Comparison of ENCODE assay signal across 11 mouse cellular contexts in genomic region chr7:100815900-100816570, GRCm38 (mm10). TPM values are rescaled to one million over a fixed set of nuclear protein-coding genes. Genes with fewer than 3 reads are reported as not detected.
A peak's percentile ranks its signal among the peaks of the same experiment; 100 is the strongest.
DNase-seq lines count a peak whose midpoint lies in the region; ATAC-seq lines count a peak whose summit lies in the region.
"Had no signal": no experiment of that assay in that cellular context is flagged by ENCODE, and none has a peak within 500 bp of the region (broad histone marks: within the 10 kb centered on the region; RNA-seq: fewer than 3 reads in every experiment).

No protein-coding gene starts in this region.

- WGBS in forebrain, embryonic 15.5 days: 23% methylated on average over 8 of the region's 8 CpGs
- WGBS in midbrain, embryonic 10.5 days: 53% methylated on average over 8 of the region's 8 CpGs

- ATAC-seq in forebrain, embryonic 15.5 days (replicated peaks): peak; percentile 71

- no peaks in the 10 kb centered on the region for H3K9me3 ChIP-seq in forebrain, embryonic 15.5 days
- no peaks in the 10 kb centered on the region for H3K9me3 ChIP-seq in midbrain, embryonic 10.5 days (replicated peaks)
- H3K9me3 ChIP-seq: embryonic facial prominence, embryonic 15.5 days; limb, embryonic 13.5 days; stomach, embryonic 15.5 days had no signal

- H3K36me3 ChIP-seq in forebrain, embryonic 15.5 days: no peaks in the 10 kb centered on the region; the same call in 1 of the 2 replicates
- H3K36me3 ChIP-seq in midbrain, embryonic 10.5 days: 0 out of 2 replicates have a peak, but pooled peaks cover 7% of the 10 kb centered on the region
- H3K36me3 ChIP-seq: embryonic facial prominence, embryonic 15.5 days; stomach, embryonic 15.5 days had no signal

- no peak overlapping the region for H3K4me3 ChIP-seq in forebrain, embryonic 15.5 days
- no peak overlapping the region for H3K4me3 ChIP-seq in midbrain, embryonic 10.5 days
- H3K4me3 ChIP-seq: embryonic facial prominence, embryonic 15.5 days; limb, embryonic 13.5 days; stomach, embryonic 15.5 days had no signal

- H3K9ac ChIP-seq in forebrain, embryonic 15.5 days (replicated peaks): no peak overlapping the region
- H3K9ac ChIP-seq: embryonic facial prominence, embryonic 15.5 days; limb, embryonic 13.5 days; stomach, embryonic 15.5 days had no signal

- no peaks in the 10 kb centered on the region for H3K27me3 ChIP-seq in forebrain, embryonic 15.5 days
- H3K27me3 ChIP-seq in midbrain, embryonic 10.5 days (ENCODE audit: low read depth, poor library complexity, severe bottlenecking): no peaks in the 10 kb centered on the region
- H3K27me3 ChIP-seq: embryonic facial prominence, embryonic 15.5 days; limb, embryonic 13.5 days; stomach, embryonic 15.5 days had no signal

- no peak overlapping the region for H3K4me2 ChIP-seq in forebrain, embryonic 15.5 days (replicated peaks)
- H3K4me2 ChIP-seq: embryonic facial prominence, embryonic 15.5 days; limb, embryonic 13.5 days; stomach, embryonic 15.5 days had no signal

- H3K4me1 ChIP-seq in forebrain, embryonic 15.5 days: peaks cover 24% of the 10 kb centered on the region
- H3K4me1 ChIP-seq in midbrain, embryonic 10.5 days: peaks cover 12% of the 10 kb centered on the region
- H3K4me1 ChIP-seq: embryonic facial prominence, embryonic 15.5 days; stomach, embryonic 15.5 days had no signal

- DNase-seq in heart, adult 18-20 months: peak; percentile 39 to 48
- no peak for DNase-seq in heart, postnatal 14 days
- peak; percentile 26 for DNase-seq in Muller cell, postnatal 12 days (ENCODE audit: inconsistent ontology term)
- DNase-seq in midbrain, embryonic 10.5 days (ENCODE audit: low spot score): peak; percentile 55
- DNase-seq in adrenal gland, postnatal 36 days: no peak
- DNase-seq in ovary, adult 18-20 months (ENCODE audit: low spot score): no peak
- no peak for DNase-seq in cerebellum, postnatal 14 days

- intact Hi-C loops in heart, postnatal 14 days (cut with DNase I): loop anchor here (10.0 kb wide), 1 partner anchor 291 kb away; no protein-coding TSS in a partner anchor

- H3K27ac ChIP-seq in forebrain, embryonic 15.5 days (replicated peaks): peak overlapping the region; percentile 86
- H3K27ac ChIP-seq in midbrain, embryonic 10.5 days (replicated peaks): no peak overlapping the region
- H3K27ac ChIP-seq: embryonic facial prominence, embryonic 15.5 days; limb, embryonic 13.5 days; stomach, embryonic 15.5 days had no signal

RNA-seq across cellular contexts. Expression of gene Relt, which starts 47.2 kb away (rescaled TPM):
- 1 to 10 TPM; 4.5 to 5.4 TPM for total RNA-seq in heart, adult 18-20 months (2021)
- total RNA-seq in heart, postnatal 14 days (2021): 1 to 10 TPM; 2.4 to 3.3 TPM
- polyA plus RNA-seq in forebrain, embryonic 15.5 days (2015; fragmentation: Nextera tagmentation; extraction: Ambion mirVana): 3.8 and 4.3 TPM in 2 replicates
- polyA plus RNA-seq in midbrain, embryonic 10.5 days (2016; fragmentation: Nextera tagmentation; extraction: Ambion mirVana): 4.3 and 5.2 TPM in 2 replicates
- 1 to 10 TPM; 1.6 to 4.2 TPM for total RNA-seq in adrenal gland, postnatal 36 days (2021)

Comparison
In these comparisons a context has a peak if more than half of its experiments do, and no peak if none do; other contexts are left out.
1. DNase-seq: peak in heart, adult 18-20 months (2 of 2), Muller cell, postnatal 12 days (single experiment) and midbrain, embryonic 10.5 days (single experiment); none in heart, postnatal 14 days (0 of 2), adrenal gland, postnatal 36 days (0 of 2), ovary, adult 18-20 months (single experiment) and cerebellum, postnatal 14 days (0 of 2).